Mouse (Mus musculus) v-Abl transformed pro-B cells (cell line): ENCODE results near the gene Olfr194.
"Not testable (repeated sequence)": the region's sequence is repeated elsewhere in the genome, so short reads cannot be mapped to it uniquely, and the experiment has no call there.

ENCODE experiments used
- in situ Hi-C, 2 experiments: fragments of 400-800 bp; cut with MboI; formaldehyde crosslinking; loops; one replicate each; pipeline ENCODE4 v1.15.1; 2025; ENCODE audit not compliant: unreplicated experiment in 2 of 2

Gene Olfr194

DNA sequence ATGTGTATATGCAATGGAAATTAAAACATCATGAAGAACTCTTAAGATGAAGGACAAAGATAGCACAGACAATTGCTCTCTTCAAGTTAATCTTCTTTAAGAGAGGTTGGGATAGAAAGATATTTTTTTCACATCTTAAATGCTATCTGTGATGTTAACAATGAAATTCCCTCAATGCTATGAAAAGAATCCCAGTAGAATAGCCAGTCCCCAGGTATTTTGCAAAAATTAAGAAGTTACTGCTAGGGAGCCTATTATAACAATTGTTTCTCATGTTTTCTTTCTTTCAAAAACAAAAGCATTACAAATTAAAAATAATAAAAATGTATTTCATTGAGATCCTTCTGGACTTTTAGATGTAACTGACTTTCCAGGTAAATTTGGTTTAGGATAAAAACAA is at the start of gene Olfr194:
Gene Olfr194, minus strand, starts transcription at position 101 of the 400 bp plus-strand sequence.
- in situ Hi-C loops = no loop called here

GRCm38 (mm10) chr16:59170354-59170753 is 49.5 kb upstream of the Olfr194 start, which contains the start of gene Olfr196:
Gene Olfr196, minus strand, starts transcription at chr16:59170454.
- in situ Hi-C loops = no loop called here

DNA sequence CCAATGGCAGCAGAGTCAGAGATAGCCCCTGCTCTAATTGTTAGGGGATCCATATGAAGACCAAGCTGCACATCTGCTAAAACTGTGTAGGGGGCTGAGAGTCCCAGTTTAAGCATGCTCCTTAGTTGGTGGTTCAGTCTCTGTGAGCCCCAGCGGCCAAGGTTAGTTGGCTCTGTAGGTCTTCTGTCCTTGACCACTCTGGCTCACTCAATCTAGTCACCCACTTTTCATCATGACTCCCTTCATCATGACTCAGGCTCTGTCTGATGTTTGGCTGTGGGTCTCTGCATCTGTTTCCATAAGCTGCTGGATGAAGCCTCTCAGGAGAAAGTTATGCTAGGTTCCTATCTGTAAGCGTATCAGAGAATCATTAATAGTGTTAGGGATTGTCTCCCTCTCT is 31.1 kb upstream of the Olfr194 start:
- in situ Hi-C loops = no loop called here

DNA sequence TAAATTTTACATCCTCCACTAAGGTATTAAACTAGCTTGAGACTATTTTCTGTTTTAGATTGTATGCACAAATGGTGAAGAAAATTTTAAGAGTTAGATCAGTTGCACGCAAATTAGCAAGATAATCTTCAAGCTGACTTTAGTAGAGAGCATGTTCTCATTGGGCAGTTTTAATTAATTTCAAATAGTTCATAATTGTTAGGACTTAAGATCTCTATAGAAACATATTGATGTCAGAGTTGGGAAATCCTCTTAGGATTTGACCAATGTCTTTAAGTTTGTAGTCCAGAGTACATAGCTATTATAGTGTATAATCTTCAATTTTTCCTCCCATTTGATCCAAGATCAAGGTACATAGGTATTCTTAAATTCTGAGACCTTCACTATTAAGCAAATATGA is 25.9 kb upstream of the Olfr194 start, which contains the start of gene Olfr195:
Gene Olfr195, plus strand, starts transcription at position 301 of the 400 bp plus-strand sequence.
- in situ Hi-C loops = no loop called here

- in situ Hi-C loops = no loop called here
Observed at GRCm38 (mm10) chr16:59141105-59141504, 20.2 kb upstream of the Olfr194 start.

GRCm38 (mm10) chr16:59130740-59131139 is 9.9 kb upstream of the Olfr194 start:
- in situ Hi-C loops = no loop called here

DNA sequence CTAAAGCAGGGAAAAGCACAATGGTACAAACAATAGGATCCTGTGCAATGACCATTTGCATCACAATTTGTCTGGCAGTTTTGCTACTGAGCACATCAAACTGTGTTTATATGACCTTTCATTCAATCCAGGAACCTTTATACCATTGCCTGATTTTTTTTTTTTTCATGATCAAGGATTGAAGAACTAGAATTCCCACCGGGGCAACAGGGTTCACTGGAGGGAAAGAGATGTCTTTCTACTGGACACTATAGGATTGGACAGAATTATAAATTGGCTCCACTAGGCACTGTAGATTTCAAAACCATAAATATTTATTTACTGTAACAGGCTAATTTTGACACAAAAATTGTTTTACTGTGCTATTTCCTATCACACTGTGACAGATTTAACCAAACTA is 9.1 kb downstream of the Olfr194 start, which contains the start of gene Olfr193:
Gene Olfr193, minus strand, starts transcription at position 101 of the 400 bp plus-strand sequence.
- in situ Hi-C loops = no loop called here

- in situ Hi-C loops = not testable (repeated sequence)
Observed at GRCm38 (mm10) chr16:59108522-59108921, 12.3 kb downstream of the Olfr194 start.

DNA sequence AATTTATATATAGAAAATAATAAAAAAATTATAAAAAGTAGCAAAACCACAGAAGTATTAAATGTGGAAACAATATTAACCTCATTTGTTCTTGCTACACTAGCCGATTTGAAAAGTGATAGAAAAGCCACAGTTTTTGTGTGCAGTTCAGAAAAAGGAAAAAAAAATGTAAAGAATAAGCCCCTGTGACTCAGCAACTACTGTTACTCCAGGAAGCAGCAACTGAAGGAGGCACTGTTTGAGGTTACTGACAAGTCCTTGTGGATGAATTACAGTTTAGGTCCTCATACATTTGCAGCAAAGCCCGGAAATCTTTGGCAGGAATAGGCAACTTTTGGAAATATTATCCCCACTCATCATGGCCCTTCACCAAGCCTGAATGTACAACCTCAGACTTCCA is 15.6 kb downstream of the Olfr194 start:
- in situ Hi-C loops = no loop called here

GRCm38 (mm10) chr16:59089722-59090121 is 31.1 kb downstream of the Olfr194 start, which contains the start of gene Olfr191:
Gene Olfr191, minus strand, starts transcription at chr16:59089822.
- in situ Hi-C loops = not testable (repeated sequence)

- in situ Hi-C loops = not testable (repeated sequence)
Observed at GRCm38 (mm10) chr16:59081113-59081512, 39.8 kb downstream of the Olfr194 start.

DNA sequence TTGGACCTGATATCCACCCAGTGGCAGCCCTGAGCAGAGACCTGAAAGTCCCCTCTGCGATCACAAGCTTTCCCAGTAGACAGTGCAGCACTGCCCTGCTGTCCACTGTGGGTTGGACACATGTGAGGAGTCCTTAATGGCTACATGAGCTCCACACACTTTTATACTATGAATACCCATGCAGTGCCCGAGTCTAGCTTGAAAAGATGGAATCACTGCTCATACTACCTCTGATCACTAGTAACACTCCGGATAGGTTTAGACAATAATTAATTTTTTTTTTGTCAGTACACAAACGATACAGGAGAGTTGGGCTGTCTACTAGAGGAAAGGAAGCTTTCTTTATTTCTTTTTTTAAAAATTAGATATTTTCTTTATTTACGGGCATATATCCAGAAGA is 43.0 kb downstream of the Olfr194 start, which contains the start of gene Olfr190:
Gene Olfr190, minus strand, starts transcription at position 101 of the 400 bp plus-strand sequence.
- in situ Hi-C loops = no loop called here

- in situ Hi-C loops = no loop called here
Observed at GRCm38 (mm10) chr16:59073520-59073919, 47.3 kb downstream of the Olfr194 start.

DNA sequence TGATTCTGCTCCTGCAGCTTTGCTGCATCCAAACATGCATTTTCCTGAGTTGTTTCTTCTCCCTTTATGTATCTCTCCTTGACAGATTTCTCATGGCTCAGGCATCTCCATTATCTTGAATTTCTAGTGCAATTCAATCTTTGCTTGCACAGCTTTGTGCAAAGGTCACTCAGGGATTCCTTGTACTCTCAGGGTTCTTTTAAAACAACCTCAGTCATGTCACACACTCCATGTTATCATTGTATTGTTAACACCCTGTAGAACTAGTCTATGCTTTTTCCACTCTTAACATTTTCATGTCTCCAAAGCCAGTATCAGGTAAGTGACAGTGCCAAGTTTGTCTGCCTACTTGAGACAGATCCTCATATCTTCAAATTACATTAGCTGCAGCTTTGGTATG is 49.1 kb downstream of the Olfr194 start:
- in situ Hi-C loops = no loop called here
